Mouse (Mus musculus) forebrain, embryonic 15.5 days (tissue): ENCODE results near the gene Trdmt1. TPM values are rescaled to one million over a fixed set of nuclear protein-coding genes. Genes with fewer than 3 reads are reported as not detected.

Experiments
- ATAC-seq: fragments of 200-750 bp; cut with Nextera tagmentation; replicated peaks from 2 replicates; pipeline ENCODE4 v1.8.0; 2017; ENCODE audit warnings: mild to moderate bottlenecking, moderate TSS enrichment, moderate library complexity
- H3K27ac ChIP-seq: fragments of 300-500 bp; sonication (generic); replicated peaks from 2 replicates; pipeline ENCODE4 v1.5.1; 2015; ENCODE audit warnings: mild to moderate bottlenecking, inconsistent platforms
- H3K27me3 ChIP-seq: fragments of 300-500 bp; sonication (generic); 2 replicates; pipeline ENCODE4 v1.6.1; 2015; ENCODE audit warnings: inconsistent platforms
- H3K36me3 ChIP-seq: fragments of 300-500 bp; sonication (generic); 2 replicates; pipeline ENCODE4 v1.6.1; 2015; ENCODE audit warnings: mild to moderate bottlenecking, inconsistent platforms
- H3K4me1 ChIP-seq: fragments of 300-500 bp; sonication (generic); 2 replicates; pipeline ENCODE4 v1.6.1; 2015; ENCODE audit warnings: inconsistent platforms
- H3K4me2 ChIP-seq: fragments of 300-500 bp; sonication (generic); replicated peaks from 2 replicates; pipeline ENCODE4 v1.6.1; 2015; ENCODE audit warnings: mild to moderate bottlenecking, inconsistent platforms
- H3K4me3 ChIP-seq: fragments of 300-500 bp; sonication (generic); 2 replicates; pipeline ENCODE4 v1.5.1; 2015; ENCODE audit warnings: mild to moderate bottlenecking, inconsistent platforms
- H3K9ac ChIP-seq: fragments of 300-500 bp; sonication (generic); replicated peaks from 2 replicates; pipeline ENCODE4 v1.6.1; 2015; ENCODE audit warnings: mild to moderate bottlenecking, inconsistent platforms
- H3K9me3 ChIP-seq: fragments of 300-500 bp; sonication (generic); 2 replicates; pipeline ENCODE4 v1.6.1; 2016; ENCODE audit warnings: inconsistent platforms
- WGBS: fragments of 180-500 bp; shearing (Covaris S2); methylation state at CpG from one replicate; pipeline ENCODE4 v1.1.7; 2015; ENCODE audit warnings: mixed read lengths; 5-methylcytosine and 5-hydroxymethylcytosine counted together
- polyA plus RNA-seq: library from polyadenylated mRNA; unstranded; fragments of >200 nt; fragmentation: Nextera tagmentation; extraction: Ambion mirVana; gene quantifications from 2 replicates; pipeline ENCODE4 v1.2.1, GENCODE M21; 2015

The Trdmt1 gene
- polyA plus RNA-seq, 1 experiment from 2014 or later: 8.7 TPM

DNA sequence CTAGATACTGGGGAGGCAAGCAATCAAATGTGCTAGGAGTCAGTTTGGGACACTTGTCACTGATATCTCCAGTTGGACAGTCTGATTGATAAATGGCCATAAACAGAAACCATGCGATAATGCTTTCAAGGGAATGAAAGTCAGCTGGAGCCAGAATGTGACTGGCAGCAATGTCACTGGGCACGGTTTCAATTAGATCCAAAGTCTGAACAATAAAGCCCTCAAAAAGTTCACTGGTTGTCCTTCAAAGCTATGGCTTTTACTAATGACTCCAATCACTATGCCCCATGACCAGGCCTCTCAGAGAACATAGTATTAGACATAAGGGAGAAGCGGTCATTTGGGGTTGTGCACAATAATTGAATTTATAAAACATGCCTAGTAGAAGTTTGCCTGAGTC lies 59.9 kb downstream of the Trdmt1 start:
- ATAC-seq: no peak
- H3K9me3 ChIP-seq: no peaks in the 10 kb centered on the region

DNA sequence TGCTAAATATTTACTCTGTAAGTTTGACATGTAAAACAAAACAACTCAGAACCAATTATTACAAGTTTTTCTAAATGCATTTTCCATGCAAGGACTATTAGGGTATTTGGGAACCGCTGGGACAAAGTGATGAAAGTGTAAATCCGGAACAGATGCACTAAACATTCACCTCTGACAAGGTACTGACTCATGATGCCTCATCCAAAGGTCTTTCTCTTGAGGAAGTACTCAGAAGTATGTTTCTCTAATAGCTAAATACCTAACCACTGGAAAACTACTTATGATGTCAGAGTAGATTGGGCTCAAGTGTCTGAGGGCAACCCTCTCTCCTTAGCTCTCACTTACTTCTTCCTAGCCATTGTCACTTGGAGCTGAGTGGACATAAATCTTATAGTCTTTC lies 63.7 kb downstream of the Trdmt1 start:
- Histone ChIP-seq H3K9me3 (no peaks in the 10 kb centered on the region), H3K4me3 (no peak overlapping the region), H3K27me3 (no peaks in the 10 kb centered on the region), H3K27ac (no peak overlapping the region), H3K9ac (no peak overlapping the region), H3K4me1 (no peaks in the 10 kb centered on the region), H3K4me2 (no peak overlapping the region), H3K36me3 (no peaks in the 10 kb centered on the region)
- WGBS: 89% methylated on average over 2 of the region's 2 CpGs
- no peak for ATAC-seq

More for the DNA sequence above, 59.9 kb downstream of the Trdmt1 start:
- H3K4me1 ChIP-seq: no peaks in the 10 kb centered on the region
- H3K9ac ChIP-seq: no peak overlapping the region
- no peak overlapping the region for H3K27ac ChIP-seq
- no peak overlapping the region for H3K4me3 ChIP-seq
- H3K36me3 ChIP-seq: no peaks in the 10 kb centered on the region
- H3K4me2 ChIP-seq: no peak overlapping the region
- H3K27me3 ChIP-seq: no peaks in the 10 kb centered on the region
- 86% methylated on average over 3 of the region's 3 CpGs for WGBS

DNA sequence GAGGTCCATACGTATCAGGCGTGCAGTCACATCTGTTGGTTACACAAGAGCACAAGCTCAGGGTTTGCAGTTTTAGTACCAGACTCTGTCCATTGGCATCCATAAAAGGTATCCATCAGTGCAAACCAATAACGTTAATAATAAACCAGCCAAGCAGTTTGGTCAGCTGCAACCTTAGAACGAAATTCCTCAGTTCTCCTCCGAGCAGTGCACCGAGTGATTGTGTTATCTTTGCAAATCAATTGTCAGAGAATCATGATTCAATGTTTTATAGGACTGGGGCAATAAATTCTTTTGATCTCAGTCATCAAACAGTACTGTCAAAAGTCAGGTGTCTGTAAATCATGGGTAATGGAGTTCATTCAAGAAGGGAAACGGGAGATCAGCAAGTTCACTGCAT lies 65.3 kb downstream of the Trdmt1 start:
- H3K4me2 ChIP-seq: no peak overlapping the region
- no peaks in the 10 kb centered on the region for H3K4me1 ChIP-seq
- 91% methylated on average over 7 of the region's 7 CpGs for WGBS
- no peaks in the 10 kb centered on the region for H3K36me3 ChIP-seq
- no peak for ATAC-seq
- H3K27me3 ChIP-seq: no peaks in the 10 kb centered on the region
- no peaks in the 10 kb centered on the region for H3K9me3 ChIP-seq
- no peak overlapping the region for H3K9ac ChIP-seq
- H3K27ac ChIP-seq: no peak overlapping the region
- no peak overlapping the region for H3K4me3 ChIP-seq

DNA sequence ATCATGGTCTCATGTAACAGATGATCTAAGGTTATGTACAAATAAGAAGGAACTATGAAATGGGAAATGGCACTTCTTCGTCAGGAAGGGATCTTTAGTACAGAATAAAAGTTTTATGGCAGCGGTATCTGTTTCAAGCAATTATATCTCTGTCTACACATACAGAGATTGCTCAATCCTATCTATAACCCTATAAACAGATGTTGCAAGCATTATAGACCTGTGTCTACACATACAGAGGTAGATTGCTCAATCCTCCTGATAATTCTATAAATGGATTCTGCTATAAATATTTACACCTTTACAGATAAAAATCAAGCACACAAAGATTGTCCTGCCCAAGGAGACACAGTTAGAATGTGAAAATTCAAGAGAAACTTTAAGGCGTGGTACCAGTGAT lies 74.4 kb downstream of the Trdmt1 start:
- ATAC-seq: no peak
- no peak overlapping the region for H3K4me2 ChIP-seq
- H3K9ac ChIP-seq: no peak overlapping the region
- H3K4me1 ChIP-seq: no peaks in the 10 kb centered on the region
- H3K27ac ChIP-seq: no peak overlapping the region
- no peak overlapping the region for H3K4me3 ChIP-seq
- WGBS: 98% methylated on average over 3 of the region's 3 CpGs
- no peaks in the 10 kb centered on the region for H3K27me3 ChIP-seq
- H3K36me3 ChIP-seq: no peaks in the 10 kb centered on the region
- H3K9me3 ChIP-seq: no peaks in the 10 kb centered on the region

DNA sequence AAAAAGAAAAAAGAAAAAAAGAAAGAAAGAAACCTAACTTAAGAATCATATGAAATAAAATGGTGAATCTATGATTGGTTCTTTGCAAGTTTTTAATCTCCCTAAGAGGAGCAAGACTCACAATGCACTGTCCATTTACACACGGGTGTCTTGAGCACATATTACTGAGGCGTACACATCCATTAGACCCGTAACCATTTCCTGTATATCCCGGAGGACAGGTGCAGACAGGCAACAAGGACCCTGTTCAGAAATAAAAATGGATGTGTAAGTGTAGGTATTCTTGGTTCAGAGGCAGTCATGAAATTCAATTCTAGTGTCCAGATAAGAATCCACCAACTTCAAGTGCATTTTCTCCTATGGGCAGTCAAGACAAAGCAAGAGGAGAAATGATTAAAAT lies 74.8 kb downstream of the Trdmt1 start:
- H3K27ac ChIP-seq: no peak overlapping the region
- no peak overlapping the region for H3K4me3 ChIP-seq
- 91% methylated on average over 4 of the region's 4 CpGs for WGBS
- no peak overlapping the region for H3K4me2 ChIP-seq
- no peaks in the 10 kb centered on the region for H3K4me1 ChIP-seq
- H3K27me3 ChIP-seq: no peaks in the 10 kb centered on the region
- ATAC-seq: no peak
- no peaks in the 10 kb centered on the region for H3K9me3 ChIP-seq
- H3K9ac ChIP-seq: no peak overlapping the region
- no peaks in the 10 kb centered on the region for H3K36me3 ChIP-seq

DNA sequence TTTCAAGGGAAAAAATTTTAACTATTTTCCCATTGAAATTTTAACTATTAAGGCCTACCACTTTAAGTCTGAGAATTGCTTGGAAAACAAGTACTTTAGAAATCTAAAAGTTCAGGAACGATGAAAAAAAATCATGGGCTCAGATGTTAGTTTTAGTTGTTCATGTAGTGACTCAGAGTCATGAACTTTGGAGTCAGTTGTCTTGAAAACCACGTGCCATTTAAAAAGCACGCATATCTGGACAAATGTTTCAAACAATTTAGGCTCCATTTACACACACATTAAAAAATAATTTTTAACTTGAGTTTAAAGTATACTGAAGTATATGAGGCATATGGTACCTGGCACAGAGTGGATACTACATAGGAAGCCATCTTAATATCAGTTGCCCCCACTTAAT lies 77.8 kb downstream of the Trdmt1 start:
- H3K4me2 ChIP-seq: no peak overlapping the region
- no peaks in the 10 kb centered on the region for H3K36me3 ChIP-seq
- ATAC-seq: no peak
- no peaks in the 10 kb centered on the region for H3K27me3 ChIP-seq
- no peaks in the 10 kb centered on the region for H3K4me1 ChIP-seq
- H3K4me3 ChIP-seq: no peak overlapping the region
- no peak overlapping the region for H3K9ac ChIP-seq
- WGBS: 92% methylated on average over 3 of the region's 3 CpGs
- H3K27ac ChIP-seq: no peak overlapping the region
- H3K9me3 ChIP-seq: no peaks in the 10 kb centered on the region

Other genes starting within 250 kb of the Trdmt1 start
- 0.09 and 0.19 TPM in 2 replicates for gene Cubn, start 52.9 kb downstream of the Trdmt1 start, polyA plus RNA-seq
- gene Vim, start 29.3 kb upstream of the Trdmt1 start, polyA plus RNA-seq: 554 and 555 TPM in 2 replicates
- gene St8sia6, start 249.4 kb upstream of the Trdmt1 start, polyA plus RNA-seq: 0.31 and 0.34 TPM in 2 replicates